Mouse (Mus musculus) splenic B cell, adult 2 months (primary cell): Measurements from ENCODE around the gene Nes.
A peak's percentile ranks its signal among the peaks of the same experiment; 100 is the strongest.

ENCODE experiments used
- DNase-seq: peaks from one replicate; pipeline ENCODE4 v3.0.0-alpha.2; 2011; ENCODE audit warnings: low read depth, low spot score
- H3K27me3 ChIP-seq: 2 replicates; pipeline ENCODE4 v1.6.1; 2012; ENCODE audit warnings: mild to moderate bottlenecking, low read length, moderate library complexity, mixed read lengths; ENCODE audit not compliant: control insufficient read depth, poor library complexity, insufficient read depth, severe bottlenecking
- H3K36me3 ChIP-seq: 2 replicates; pipeline ENCODE4 v1.6.1; 2012; ENCODE audit warnings: mild to moderate bottlenecking, low read length, moderate library complexity, mixed read lengths; ENCODE audit not compliant: control insufficient read depth, poor library complexity, insufficient read depth, severe bottlenecking

Gene Nes

GRCm38 (mm10) chr3:87970939-87971488 is at the start of gene Nes:
TSS of gene Nes (plus strand) at chr3:87971078.
- DNase-seq, result no peak
- no peaks in the 10 kb centered on the region for H3K27me3 ChIP-seq
- no peaks in the 10 kb centered on the region for H3K36me3 ChIP-seq

GRCm38 (mm10) chr3:87924996-87925395 is 45.9 kb upstream of the Nes start:
- H3K27me3 ChIP-seq, result no peaks in the 10 kb centered on the region
- H3K36me3 ChIP-seq, result peaks cover 5% of the 10 kb centered on the region; the same call in 1 of the 2 replicates
- DNase-seq, result no peak

GRCm38 (mm10) chr3:87927452-87927851 is 43.4 kb upstream of the Nes start:
- Histone ChIP-seq H3K27me3 (no peaks in the 10 kb centered on the region), H3K36me3 (peaks cover 10% of the 10 kb centered on the region; the same call in 1 of the 2 replicates)
- no peak for DNase-seq

GRCm38 (mm10) chr3:87929341-87930077 is 41.4 kb upstream of the Nes start:
- no peaks in the 10 kb centered on the region for H3K27me3 ChIP-seq
- DNase-seq, result no peak
- peaks cover 13% of the 10 kb centered on the region for H3K36me3 ChIP-seq

- Histone ChIP-seq H3K36me3 (peaks cover 11% of the 10 kb centered on the region), H3K27me3 (no peaks in the 10 kb centered on the region)
- peak; percentile 97 for DNase-seq
Measured at GRCm38 (mm10) chr3:87930078-87930795, 40.6 kb upstream of the Nes start, which contains the start of the genes Isg20l2 and Rrnad1. TSS of gene Isg20l2 (plus strand) at chr3:87930314. TSS of gene Rrnad1 (minus strand) at chr3:87930717.

- no peaks in the 10 kb centered on the region for H3K27me3 ChIP-seq
- H3K36me3 ChIP-seq, result peaks cover 19% of the 10 kb centered on the region
- no peak for DNase-seq
Measured at GRCm38 (mm10) chr3:87934026-87934425, 36.9 kb upstream of the Nes start.

- H3K27me3 ChIP-seq, result no peaks in the 10 kb centered on the region
- peaks cover 21% of the 10 kb centered on the region for H3K36me3 ChIP-seq
- no peak for DNase-seq
Measured at GRCm38 (mm10) chr3:87934501-87934900, 36.4 kb upstream of the Nes start.

- no peak for DNase-seq
- Histone ChIP-seq H3K27me3 (no peaks in the 10 kb centered on the region), H3K36me3 (peaks cover 25% of the 10 kb centered on the region)
Measured at GRCm38 (mm10) chr3:87935201-87935600, 35.7 kb upstream of the Nes start.

GRCm38 (mm10) chr3:87935776-87936175 is 35.1 kb upstream of the Nes start:
- peaks cover 27% of the 10 kb centered on the region for H3K36me3 ChIP-seq
- H3K27me3 ChIP-seq, result no peaks in the 10 kb centered on the region
- peak; percentile 70 for DNase-seq

GRCm38 (mm10) chr3:87940611-87941010 is 30.3 kb upstream of the Nes start:
- DNase-seq, result no peak
- Histone ChIP-seq H3K36me3 (peaks cover 17% of the 10 kb centered on the region; the same call in 1 of the 2 replicates), H3K27me3 (no peaks in the 10 kb centered on the region)

- no peak for DNase-seq
Measured at GRCm38 (mm10) chr3:87942471-87942870, 28.4 kb upstream of the Nes start.

GRCm38 (mm10) chr3:87943586-87943985 is 27.3 kb upstream of the Nes start:
- no peaks in the 10 kb centered on the region; the same call in 1 of the 2 replicates for H3K27me3 ChIP-seq
- DNase-seq, result no peak

More at GRCm38 (mm10) chr3:87942471-87942870, 28.4 kb upstream of the Nes start:
- H3K27me3 ChIP-seq, result no peaks in the 10 kb centered on the region; the same call in 1 of the 2 replicates
- H3K36me3 ChIP-seq, result peaks cover 11% of the 10 kb centered on the region; the same call in 1 of the 2 replicates

GRCm38 (mm10) chr3:87944838-87945600 is 25.9 kb upstream of the Nes start:
- Histone ChIP-seq H3K36me3 (peaks cover 4% of the 10 kb centered on the region; the same call in 1 of the 2 replicates), H3K27me3 (no peaks in the 10 kb centered on the region; the same call in 1 of the 2 replicates)

More at GRCm38 (mm10) chr3:87943586-87943985, 27.3 kb upstream of the Nes start:
- peaks cover 8% of the 10 kb centered on the region; the same call in 1 of the 2 replicates for H3K36me3 ChIP-seq

More at GRCm38 (mm10) chr3:87944838-87945600, 25.9 kb upstream of the Nes start:
- no peak for DNase-seq
